Mouse (Mus musculus) kidney, adult 2 months (tissue): ENCODE measurements around the gene Pigk.

Source experiments
- CTCF ChIP-seq: fragments of 200-500 bp; conservative IDR thresholded peaks from 2 replicates; pipeline ENCODE4 v1.5.1; 2011; ENCODE audit warnings: low read depth, mild to moderate bottlenecking, control low read depth, low read length, moderate library complexity, mixed read lengths; ENCODE audit not compliant: insufficient read depth, insufficient read length
- POLR2A ChIP-seq: fragments of 200-500 bp; IDR thresholded peaks from one replicate; pipeline ENCODE4 v1.6.1; 2011; ENCODE audit warnings: low read depth, low read length, control low read depth

GRCm38 (mm10) chr3:152932096-152932495 is 218.2 kb downstream of the Pigk start:
- no peak for TF ChIP-seq CTCF
- TF ChIP-seq POLR2A, result no peak
